Mouse (Mus musculus) ES-E14 (cell line): ENCODE measurements around the gene Clcnkb. TPM values are rescaled to one million over a fixed set of nuclear protein-coding genes. Genes with fewer than 3 reads are reported as not detected.

Experiments
- DNase-seq: peaks from one replicate; pipeline ENCODE4 v3.0.0-alpha.2; 2013; ENCODE audit warnings: low read depth, low spot score
- H3K27ac ChIP-seq: 2 replicates; pipeline ENCODE4 v1.5.1; 2012; ENCODE audit warnings: low read depth, mild to moderate bottlenecking, low read length, moderate library complexity, mixed read lengths; ENCODE audit not compliant: poor library complexity, insufficient read depth, severe bottlenecking
- H3K36me3 ChIP-seq: 2 replicates; pipeline ENCODE4 v1.6.1; 2012; ENCODE audit warnings: mild to moderate bottlenecking, low read length, moderate library complexity, mixed read lengths; ENCODE audit not compliant: control insufficient read depth, poor library complexity, insufficient read depth, severe bottlenecking
- H3K4me1 ChIP-seq, 2 experiments: fragments of 150-350 bp in 1 of 2; sonication (generic) in 1 of 2; 2 replicates each; pipeline ENCODE4 v1.6.1; 2012; ENCODE audit warnings: low read length in 2 of 2, mild to moderate bottlenecking in 1 of 2, mixed read lengths in 1 of 2; ENCODE audit not compliant: control insufficient read depth in 2 of 2, insufficient read depth in 2 of 2, poor library complexity in 1 of 2
- H3K4me3 ChIP-seq, 2 experiments: fragments of 150-350 bp in 1 of 2; sonication (generic) in 1 of 2; 2 replicates each; pipeline ENCODE4 v1.5.1; 2012; ENCODE audit warnings: low read length in 2 of 2, low read depth in 1 of 2, mild to moderate bottlenecking in 1 of 2, mixed read lengths in 1 of 2; ENCODE audit not compliant: insufficient read depth in 1 of 2, poor library complexity in 1 of 2, severe bottlenecking in 1 of 2
- H3K9ac ChIP-seq: 2 replicates; pipeline ENCODE4 v1.6.1; 2012; ENCODE audit warnings: low read depth, mild to moderate bottlenecking, low read length, mixed read lengths; ENCODE audit not compliant: poor library complexity, insufficient read depth, severe bottlenecking
- H3K9me3 ChIP-seq: fragments of 150-350 bp; sonication (generic); 2 replicates; pipeline ENCODE4 v1.6.1; 2012; ENCODE audit warnings: low read depth, mild to moderate bottlenecking, low read length; ENCODE audit not compliant: control insufficient read depth, insufficient read depth
- CHD2 ChIP-seq: IDR thresholded peaks from 2 replicates; pipeline ENCODE4 v1.6.1; 2014; ENCODE audit warnings: mild to moderate bottlenecking, low read depth, low read length, inconsistent platforms
- HCFC1 ChIP-seq: IDR thresholded peaks from 2 replicates; pipeline ENCODE4 v1.6.1; 2012; ENCODE audit warnings: low read length, inconsistent platforms, borderline replicate concordance; ENCODE audit not compliant: insufficient read depth
- MAFK ChIP-seq: IDR thresholded peaks from 2 replicates; pipeline ENCODE4 v1.6.1; 2014; ENCODE audit warnings: mild to moderate bottlenecking, low read depth, low read length, inconsistent platforms; ENCODE audit not compliant: insufficient read depth
- ZC3H11A ChIP-seq: IDR thresholded peaks from 2 replicates; pipeline ENCODE4 v1.6.1; 2012; ENCODE audit warnings: low read depth, mild to moderate bottlenecking, inconsistent platforms, low read length, borderline replicate concordance
- ZNF384 ChIP-seq: IDR thresholded peaks from 2 replicates; pipeline ENCODE4 v1.6.1; 2012; ENCODE audit warnings: low read depth, low read length, inconsistent platforms
- in situ Hi-C, 2 experiments: fragments of 600-800 bp; cut with MboI; formaldehyde crosslinking; loops; one replicate each; pipeline ENCODE4 v1.15.1; 2025; ENCODE audit warnings: low sequenced_read_pairs in 2 of 2, inconsistent platforms in 1 of 2; ENCODE audit not compliant: unreplicated experiment in 2 of 2
- total RNA-seq: library from RNA; depleted of rRNA; stranded (reverse); fragments of 300-350 nt; gene quantifications from 2 replicates; pipeline ENCODE4 v1.2.3, GENCODE M21; 2012

Gene Clcnkb
- total RNA-seq, 1 experiment = 1.6 TPM

GRCm38 (mm10) chr4:141455526-141455925, 39.7 kb upstream of the Clcnkb start:
- peaks cover 2 to 12% of the 10 kb centered on the region in 2 experiments; a peak in 3 of 4 replicates for H3K4me1 ChIP-seq
- no peak overlapping the region for H3K27ac ChIP-seq
- no peaks in the 10 kb centered on the region for H3K9me3 ChIP-seq
- no peak overlapping the region for H3K9ac ChIP-seq
- H3K36me3 ChIP-seq = peaks cover 2% of the 10 kb centered on the region; the same call in 1 of the 2 replicates
- TF ChIP-seq MAFK (no peak), ZC3H11A (no peak), ZNF384 (no peak), HCFC1 (no peak), CHD2 (no peak)
- H3K4me3 ChIP-seq = no peak overlapping the region
- in situ Hi-C loops = no loop called here
- DNase-seq = no peak

- Histone ChIP-seq H3K4me1 (peaks cover 2 to 14% of the 10 kb centered on the region in 2 experiments; a peak in 3 of 4 replicates), H3K9me3 (no peaks in the 10 kb centered on the region), H3K4me3 (no peak overlapping the region), H3K27ac (no peak overlapping the region), H3K36me3 (peaks cover 4% of the 10 kb centered on the region; the same call in 1 of the 2 replicates), H3K9ac (no peak overlapping the region)
- in situ Hi-C loops = no loop called here
- no peak for TF ChIP-seq ZC3H11A
- TF ChIP-seq HCFC1 = no peak
- no peak for TF ChIP-seq MAFK
- no peak for TF ChIP-seq CHD2
- TF ChIP-seq ZNF384 = no peak
- DNase-seq = no peak
Observed at GRCm38 (mm10) chr4:141454581-141455350, 39.0 kb upstream of the Clcnkb start.

DNA sequence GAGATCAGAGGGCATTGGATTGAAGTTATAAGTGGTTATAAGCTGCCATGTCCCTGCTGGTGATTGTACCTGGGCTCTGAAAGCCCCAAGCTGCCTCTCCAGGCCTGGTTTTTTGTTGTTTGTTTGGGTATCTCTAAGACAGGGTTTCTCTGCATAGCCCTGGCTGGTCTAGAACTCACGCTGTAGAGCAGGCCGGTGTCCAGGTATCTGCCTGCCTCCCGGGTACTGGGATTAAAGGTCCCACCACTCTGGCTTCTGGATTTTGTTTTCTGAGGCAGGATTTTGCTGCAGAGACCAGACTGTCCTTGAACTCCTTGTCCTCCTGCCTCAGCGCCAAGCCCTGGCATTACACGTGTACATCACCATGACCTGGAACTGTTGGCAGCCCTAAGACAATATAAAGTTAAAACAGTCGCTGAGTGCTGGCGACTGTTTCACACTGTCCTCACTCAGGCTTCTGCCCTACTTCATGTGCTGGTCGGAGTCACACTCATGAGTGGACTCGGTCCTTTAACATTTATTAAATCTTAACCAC, 36.2 kb upstream of the Clcnkb start:
- H3K4me3 ChIP-seq = no peak overlapping the region
- H3K9me3 ChIP-seq = no peaks in the 10 kb centered on the region
- DNase-seq = no peak
- H3K27ac ChIP-seq = no peak overlapping the region
- H3K36me3 ChIP-seq = peaks cover 8% of the 10 kb centered on the region; the same call in 1 of the 2 replicates
- in situ Hi-C loops = no loop called here
- H3K4me1 ChIP-seq = peaks cover 0 to 1% of the 10 kb centered on the region in 2 experiments; a peak in 1 of 4 replicates
- TF ChIP-seq ZC3H11A (no peak), CHD2 (no peak), MAFK (no peak), ZNF384 (no peak), HCFC1 (no peak)
- no peak overlapping the region for H3K9ac ChIP-seq

GRCm38 (mm10) chr4:141451251-141451650, 35.4 kb upstream of the Clcnkb start:
- in situ Hi-C loops = no loop called here
- Histone ChIP-seq H3K4me3 (no peak overlapping the region), H3K4me1 (peaks cover 0 to 1% of the 10 kb centered on the region in 2 experiments; a peak in 1 of 4 replicates), H3K36me3 (peaks cover 8% of the 10 kb centered on the region; the same call in 1 of the 2 replicates), H3K9ac (no peak overlapping the region), H3K27ac (no peak overlapping the region), H3K9me3 (no peaks in the 10 kb centered on the region)
- TF ChIP-seq ZC3H11A = no peak
- no peak for TF ChIP-seq CHD2
- TF ChIP-seq MAFK = no peak
- no peak for TF ChIP-seq HCFC1
- no peak for TF ChIP-seq ZNF384
- DNase-seq = no peak
